Mouse (Mus musculus) bone marrow, adult 2 months (tissue): ENCODE data around the gene Zfp692.

Experiments
- CTCF ChIP-seq: fragments of 200-500 bp; IDR thresholded peaks from 2 replicates; pipeline ENCODE4 v1.5.1; 2011; ENCODE audit warnings: low read length, control low read depth; ENCODE audit not compliant: control insufficient read depth, insufficient read depth
- POLR2A ChIP-seq: fragments of 200-500 bp; IDR thresholded peaks from 2 replicates; pipeline ENCODE4 v1.6.1; 2011; ENCODE audit warnings: low read depth, mild to moderate bottlenecking, control low read depth, low read length, borderline replicate concordance; ENCODE audit not compliant: control insufficient read depth

- no peak for TF ChIP-seq CTCF
- TF ChIP-seq POLR2A = no peak
Observed at GRCm38 (mm10) chr11:58264546-58264945, 42.3 kb upstream of the Zfp692 start.
